Mouse (Mus musculus): Measurements from ENCODE around the gene Trmt10c. TPM values are rescaled to one million over a fixed set of nuclear protein-coding genes. Genes with fewer than 3 reads are reported as not detected.

Trmt10c gene
- polyA plus RNA-seq, 1 experiment from 2014 or later, result 26.1 TPM

GRCm38 (mm10) chr16:56029661-56030082 is 7.9 kb downstream of the Trmt10c start, which contains the start of gene Pcnp:
Gene Pcnp (minus strand): TSS chr16:56029739.
- H3K36me3 ChIP-seq, result peaks cover 33% of the 10 kb centered on the region
- under 1% methylated on average over 39 of the region's 39 CpGs for WGBS
- ATAC-seq (ENCODE audit: low FRiP score, low read depth), result peak; percentile 100

GRCm38 (mm10) chr16:56028722-56029551 is 8.7 kb downstream of the Trmt10c start:
- H3K4me3 ChIP-seq, result peak overlapping the region; percentile 95
- H3K4me2 ChIP-seq (replicated peaks), result peak overlapping the region; percentile 87
- peak; percentile 90 for ATAC-seq (ENCODE audit: low FRiP score, low read depth)
- H3K4me1 ChIP-seq, result peaks cover 20% of the 10 kb centered on the region
- no peaks in the 10 kb centered on the region for H3K27me3 ChIP-seq
- WGBS, result under 1% methylated on average over 62 of the region's 62 CpGs
- H3K9me3 ChIP-seq, result no peaks in the 10 kb centered on the region
- H3K9ac ChIP-seq (replicated peaks), result peak overlapping the region; percentile 95
- peak overlapping the region; percentile 92 for H3K27ac ChIP-seq (replicated peaks)
- peaks cover 29% of the 10 kb centered on the region for H3K36me3 ChIP-seq

More at GRCm38 (mm10) chr16:56029661-56030082, 7.9 kb downstream of the Trmt10c start, which contains the start of gene Pcnp:
- peak within 1 kb of the TSS; percentile 95 for H3K9ac ChIP-seq (replicated peaks)
- H3K4me1 ChIP-seq, result peaks cover 20% of the 10 kb centered on the region
- no peaks in the 10 kb centered on the region for H3K27me3 ChIP-seq
- no peaks in the 10 kb centered on the region for H3K9me3 ChIP-seq
- H3K27ac ChIP-seq (replicated peaks), result peak within 1 kb of the TSS; percentile 92
- H3K4me2 ChIP-seq (replicated peaks), result peak within 1 kb of the TSS; percentile 87
- peak within 1 kb of the TSS; percentile 95 for H3K4me3 ChIP-seq

- Histone ChIP-seq H3K27ac (replicated peaks) (no peak overlapping the region), H3K4me1 (peaks cover 20% of the 10 kb centered on the region), H3K4me3 (peak overlapping the region; percentile 95), H3K36me3 (peaks cover 23% of the 10 kb centered on the region), H3K4me2 (replicated peaks) (peak overlapping the region; percentile 87), H3K27me3 (no peaks in the 10 kb centered on the region), H3K9me3 (no peaks in the 10 kb centered on the region), H3K9ac (replicated peaks) (peak overlapping the region; percentile 95)
- ATAC-seq (ENCODE audit: low FRiP score, low read depth), result no peak
- WGBS, result 56% methylated on average over 12 of the region's 12 CpGs
Measured at GRCm38 (mm10) chr16:56027854-56028629, 9.6 kb downstream of the Trmt10c start.

- ATAC-seq (ENCODE audit: low FRiP score, low read depth), result no peak
- no peaks in the 10 kb centered on the region for H3K27me3 ChIP-seq
- no peaks in the 10 kb centered on the region for H3K4me1 ChIP-seq
- H3K27ac ChIP-seq (replicated peaks), result no peak overlapping the region
- H3K36me3 ChIP-seq, result peaks cover 49% of the 10 kb centered on the region
- H3K9ac ChIP-seq (replicated peaks), result no peak overlapping the region
- 96% methylated on average over 7 of the region's 7 CpGs for WGBS
- no peaks in the 10 kb centered on the region for H3K9me3 ChIP-seq
- H3K4me3 ChIP-seq, result no peak overlapping the region
- H3K4me2 ChIP-seq (replicated peaks), result no peak overlapping the region
Measured at GRCm38 (mm10) chr16:56019660-56020059, 18.0 kb downstream of the Trmt10c start.

GRCm38 (mm10) chr16:56014076-56014475 is 23.5 kb downstream of the Trmt10c start:
- H3K4me3 ChIP-seq, result no peak overlapping the region
- H3K9ac ChIP-seq (replicated peaks), result no peak overlapping the region
- no peak overlapping the region for H3K4me2 ChIP-seq (replicated peaks)
- no peaks in the 10 kb centered on the region for H3K27me3 ChIP-seq
- H3K9me3 ChIP-seq, result no peaks in the 10 kb centered on the region
- H3K36me3 ChIP-seq, result peaks cover 44% of the 10 kb centered on the region
- no peak for ATAC-seq (ENCODE audit: low FRiP score, low read depth)
- 88% methylated on average over 7 of the region's 7 CpGs for WGBS
- no peaks in the 10 kb centered on the region for H3K4me1 ChIP-seq
- no peak overlapping the region for H3K27ac ChIP-seq (replicated peaks)

GRCm38 (mm10) chr16:56012789-56013743 is 24.6 kb downstream of the Trmt10c start:
- Histone ChIP-seq H3K9me3 (no peaks in the 10 kb centered on the region), H3K4me2 (replicated peaks) (no peak overlapping the region), H3K27me3 (no peaks in the 10 kb centered on the region), H3K4me1 (no peaks in the 10 kb centered on the region), H3K36me3 (peaks cover 37% of the 10 kb centered on the region), H3K27ac (replicated peaks) (no peak overlapping the region), H3K4me3 (no peak overlapping the region), H3K9ac (replicated peaks) (no peak overlapping the region)
- 91% methylated on average over 10 of the region's 10 CpGs for WGBS
- ATAC-seq (ENCODE audit: low FRiP score, low read depth), result peak; percentile 58; the same call in 1 of the 2 replicates

- no peaks in the 10 kb centered on the region for H3K4me1 ChIP-seq
- ATAC-seq (ENCODE audit: low FRiP score, low read depth), result no peak
- H3K9ac ChIP-seq (replicated peaks), result no peak overlapping the region
- 93% methylated on average over 1 of the region's 1 CpGs for WGBS
- H3K4me2 ChIP-seq (replicated peaks), result no peak overlapping the region
- H3K36me3 ChIP-seq, result peaks cover 42% of the 10 kb centered on the region
- no peak overlapping the region for H3K27ac ChIP-seq (replicated peaks)
- no peaks in the 10 kb centered on the region for H3K9me3 ChIP-seq
- H3K4me3 ChIP-seq, result no peak overlapping the region
- no peaks in the 10 kb centered on the region for H3K27me3 ChIP-seq
Measured at GRCm38 (mm10) chr16:56008862-56009261, 28.8 kb downstream of the Trmt10c start.

- H3K36me3 ChIP-seq, result peaks cover 48% of the 10 kb centered on the region
- no peak overlapping the region for H3K4me2 ChIP-seq (replicated peaks)
- 94% methylated on average over 11 of the region's 11 CpGs for WGBS
- H3K9ac ChIP-seq (replicated peaks), result no peak overlapping the region
- no peaks in the 10 kb centered on the region for H3K27me3 ChIP-seq
- H3K4me3 ChIP-seq, result no peak overlapping the region
- no peak overlapping the region for H3K27ac ChIP-seq (replicated peaks)
- H3K9me3 ChIP-seq, result no peaks in the 10 kb centered on the region
- no peaks in the 10 kb centered on the region for H3K4me1 ChIP-seq
- no peak for ATAC-seq (ENCODE audit: low FRiP score, low read depth)
Measured at GRCm38 (mm10) chr16:56006798-56007197, 30.8 kb downstream of the Trmt10c start.

GRCm38 (mm10) chr16:55994235-55994634 is 43.4 kb downstream of the Trmt10c start:
- H3K9me3 ChIP-seq, result no peaks in the 10 kb centered on the region
- H3K4me2 ChIP-seq (replicated peaks), result no peak overlapping the region
- no peak overlapping the region for H3K4me3 ChIP-seq
- no peaks in the 10 kb centered on the region for H3K4me1 ChIP-seq
- WGBS, result 91% methylated on average over 2 of the region's 2 CpGs
- H3K9ac ChIP-seq (replicated peaks), result no peak overlapping the region
- H3K36me3 ChIP-seq, result peaks cover 51% of the 10 kb centered on the region
- no peak for ATAC-seq (ENCODE audit: low FRiP score, low read depth)
- H3K27me3 ChIP-seq, result no peaks in the 10 kb centered on the region
- no peak overlapping the region for H3K27ac ChIP-seq (replicated peaks)

- Histone ChIP-seq H3K27me3 (no peaks in the 10 kb centered on the region), H3K4me2 (replicated peaks) (no peak overlapping the region), H3K27ac (replicated peaks) (no peak overlapping the region), H3K4me1 (no peaks in the 10 kb centered on the region), H3K36me3 (peaks cover 46% of the 10 kb centered on the region), H3K4me3 (no peak overlapping the region), H3K9me3 (no peaks in the 10 kb centered on the region), H3K9ac (replicated peaks) (no peak overlapping the region)
- WGBS, result 92% methylated on average over 4 of the region's 4 CpGs
- no peak for ATAC-seq (ENCODE audit: low FRiP score, low read depth)
Measured at GRCm38 (mm10) chr16:55990311-55990710, 47.3 kb downstream of the Trmt10c start.

- Histone ChIP-seq H3K4me2 (replicated peaks) (no peak overlapping the region), H3K9me3 (no peaks in the 10 kb centered on the region), H3K4me1 (no peaks in the 10 kb centered on the region), H3K27ac (replicated peaks) (no peak overlapping the region), H3K27me3 (no peaks in the 10 kb centered on the region), H3K4me3 (no peak overlapping the region), H3K9ac (replicated peaks) (no peak overlapping the region), H3K36me3 (peaks cover 44% of the 10 kb centered on the region)
- no peak for ATAC-seq (ENCODE audit: low FRiP score, low read depth)
- over 99% methylated on average over 3 of the region's 3 CpGs for WGBS
Measured at GRCm38 (mm10) chr16:55986001-55986400, 51.6 kb downstream of the Trmt10c start.
